ENCODE assay signal across 21 mouse cellular contexts in genomic region chr3:109005777-109006176, GRCm38 (mm10).
"Had no signal": no experiment of that assay in that cellular context is flagged by ENCODE, and none has a peak within 500 bp of the region (broad histone marks: within the 10 kb centered on the region; RNA-seq: fewer than 3 reads in every experiment).

No protein-coding gene starts in this region.

- H3K36me3 ChIP-seq: liver, embryonic 15.5 days had no signal

- DNase-seq: kidney, adult 18-20 months; kidney, adult 9 months; kidney, postnatal 14 days; kidney, postnatal 4 days; liver; lung, embryonic 14.5 days; right cerebral cortex, adult 18-20 months; right cerebral cortex, postnatal 14 days; right cerebral cortex, postnatal 4 days; thymus, adult 2 months; thymus, postnatal 14 days; thymus, postnatal 4 days had no signal

- H3K27me3 ChIP-seq: limb, embryonic 13.5 days; liver, embryonic 12.5 days; liver, embryonic 15.5 days; megakaryocyte, embryonic 14.5 days; midbrain, embryonic 13.5 days had no signal

- H3K27ac ChIP-seq: limb, embryonic 10.5 days; limb, embryonic 13.5 days; liver, embryonic 12.5 days; liver, embryonic 15.5 days; macrophage; midbrain, embryonic 10.5 days; midbrain, embryonic 13.5 days; stomach, postnatal 0 days had no signal

- H3K4me3 ChIP-seq: limb, embryonic 10.5 days; limb, embryonic 13.5 days; liver, embryonic 12.5 days; liver, embryonic 15.5 days; megakaryocyte, embryonic 14.5 days; midbrain, embryonic 10.5 days; midbrain, embryonic 13.5 days had no signal
